Mouse (Mus musculus): ENCODE data around the gene Pxn. TPM values are rescaled to one million over a fixed set of nuclear protein-coding genes. Genes with fewer than 3 reads are reported as not detected.
"Not testable (repeated sequence)": the region's sequence is repeated elsewhere in the genome, so short reads cannot be mapped to it uniquely, and the experiment has no call there.

Gene Pxn
- total RNA-seq, 1 experiment, result 29.4 TPM

GRCm38 (mm10) chr5:115517501-115517900, 11.0 kb downstream of the Pxn start:
- in situ Hi-C loops (cut with MboI; ENCODE audit: low sequenced_read_pairs in 2 of 2, unreplicated experiment in 2 of 2), result no loop called here

GRCm38 (mm10) chr5:115518214-115518613, 11.7 kb downstream of the Pxn start:
- DNase-seq (ENCODE audit: low read depth, low spot score); H3K4me3 ChIP-seq (ENCODE audit: insufficient read depth in 1 of 2, low read depth in 1 of 2, low read length in 2 of 2, poor library complexity in 1 of 2, severe bottlenecking in 1 of 2); H3K27ac ChIP-seq (ENCODE audit: insufficient read depth, low read depth, low read length, poor library complexity, severe bottlenecking); H3K9me3 ChIP-seq (ENCODE audit: control insufficient read depth, insufficient read depth, low read depth, low read length); in situ Hi-C loops (cut with MboI; ENCODE audit: low sequenced_read_pairs in 2 of 2, unreplicated experiment in 2 of 2); H3K9ac ChIP-seq (ENCODE audit: insufficient read depth, low read depth, low read length, poor library complexity, severe bottlenecking); H3K36me3 ChIP-seq (ENCODE audit: control insufficient read depth, insufficient read depth, low read length, poor library complexity, severe bottlenecking): not testable (repeated sequence)
- H3K4me1 ChIP-seq (ENCODE audit: control insufficient read depth in 2 of 2, insufficient read depth in 2 of 2, low read length in 2 of 2, poor library complexity in 1 of 2), result peaks cover 6 to 13% of the 10 kb centered on the region in 2 experiments; a peak in 3 of 4 replicates

More at GRCm38 (mm10) chr5:115517501-115517900, 11.0 kb downstream of the Pxn start:
- H3K27ac ChIP-seq (ENCODE audit: insufficient read depth, low read depth, low read length, poor library complexity, severe bottlenecking), result no peak overlapping the region
- no peaks in the 10 kb centered on the region; the same call in 1 of the 2 replicates for H3K36me3 ChIP-seq (ENCODE audit: control insufficient read depth, insufficient read depth, low read length, poor library complexity, severe bottlenecking)
- no peak overlapping the region for H3K4me3 ChIP-seq (ENCODE audit: insufficient read depth in 1 of 2, low read depth in 1 of 2, low read length in 2 of 2, poor library complexity in 1 of 2, severe bottlenecking in 1 of 2)
- peaks cover 6 to 10% of the 10 kb centered on the region in 2 experiments; a peak in 3 of 4 replicates for H3K4me1 ChIP-seq (ENCODE audit: control insufficient read depth in 2 of 2, insufficient read depth in 2 of 2, low read length in 2 of 2, poor library complexity in 1 of 2)
- no peaks in the 10 kb centered on the region for H3K9me3 ChIP-seq (ENCODE audit: control insufficient read depth, insufficient read depth, low read depth, low read length)
- DNase-seq (ENCODE audit: low read depth, low spot score), result no peak
- TF ChIP-seq MAFK (IDR thresholded peaks at IDR 0.05; ENCODE audit: insufficient read depth, low read depth, low read length) (no peak), ZNF384 (IDR thresholded peaks at IDR 0.05; ENCODE audit: low read depth, low read length) (no peak), HCFC1 (IDR thresholded peaks at IDR 0.05; ENCODE audit: borderline replicate concordance, insufficient read depth, low read length) (no peak), ZC3H11A (IDR thresholded peaks at IDR 0.05; ENCODE audit: borderline replicate concordance, low read depth, low read length) (no peak), CHD2 (IDR thresholded peaks at IDR 0.05; ENCODE audit: low read depth, low read length) (no peak)
- H3K9ac ChIP-seq (ENCODE audit: insufficient read depth, low read depth, low read length, poor library complexity, severe bottlenecking), result no peak overlapping the region

DNA sequence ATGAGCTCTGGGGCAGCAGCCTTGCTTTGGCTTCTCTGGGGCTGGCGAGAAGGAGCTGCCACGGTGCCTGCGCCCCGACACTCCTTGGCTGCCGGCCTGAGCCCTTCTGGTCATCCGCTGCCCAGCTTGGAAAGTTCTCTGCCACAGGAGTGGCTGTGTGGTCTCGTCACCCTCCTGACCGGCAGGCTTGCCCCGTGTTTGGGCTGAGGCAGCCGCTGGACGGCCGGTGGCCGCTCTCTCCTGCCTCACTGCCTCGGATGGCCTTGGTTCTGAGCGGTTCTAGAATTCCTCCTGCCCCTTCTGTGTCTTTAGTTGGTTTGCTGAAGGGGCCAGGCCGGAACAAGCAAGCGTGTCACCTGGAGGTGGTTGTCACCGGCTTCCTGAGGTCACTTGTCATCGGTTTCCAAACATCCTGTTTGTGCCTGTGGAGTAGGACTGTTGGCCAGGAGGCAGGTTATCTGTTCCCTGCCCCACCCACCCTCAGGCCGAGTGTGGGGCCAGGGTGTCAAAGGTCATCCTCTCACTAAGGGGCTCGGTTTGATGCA, 13.9 kb downstream of the Pxn start:
- no peaks in the 10 kb centered on the region for H3K9me3 ChIP-seq (ENCODE audit: control insufficient read depth, insufficient read depth, low read depth, low read length)
- H3K27ac ChIP-seq (ENCODE audit: insufficient read depth, low read depth, low read length, poor library complexity, severe bottlenecking), result no peak overlapping the region
- TF ChIP-seq MAFK (IDR thresholded peaks at IDR 0.05; ENCODE audit: insufficient read depth, low read depth, low read length) (no peak), HCFC1 (IDR thresholded peaks at IDR 0.05; ENCODE audit: borderline replicate concordance, insufficient read depth, low read length) (no peak), ZC3H11A (IDR thresholded peaks at IDR 0.05; ENCODE audit: borderline replicate concordance, low read depth, low read length) (no peak), ZNF384 (IDR thresholded peaks at IDR 0.05; ENCODE audit: low read depth, low read length) (no peak), CHD2 (IDR thresholded peaks at IDR 0.05; ENCODE audit: low read depth, low read length) (no peak)
- H3K36me3 ChIP-seq (ENCODE audit: control insufficient read depth, insufficient read depth, low read length, poor library complexity, severe bottlenecking), result no peaks in the 10 kb centered on the region; the same call in 1 of the 2 replicates
- in situ Hi-C loops (cut with MboI; ENCODE audit: low sequenced_read_pairs in 2 of 2, unreplicated experiment in 2 of 2), result no loop called here
- no peak overlapping the region for H3K4me3 ChIP-seq (ENCODE audit: insufficient read depth in 1 of 2, low read depth in 1 of 2, low read length in 2 of 2, poor library complexity in 1 of 2, severe bottlenecking in 1 of 2)
- DNase-seq (ENCODE audit: low read depth, low spot score), result no peak
- H3K9ac ChIP-seq (ENCODE audit: insufficient read depth, low read depth, low read length, poor library complexity, severe bottlenecking), result no peak overlapping the region
- peaks cover 4 to 17% of the 10 kb centered on the region in 2 experiments; a peak in 3 of 4 replicates for H3K4me1 ChIP-seq (ENCODE audit: control insufficient read depth in 2 of 2, insufficient read depth in 2 of 2, low read length in 2 of 2, poor library complexity in 1 of 2)

DNA sequence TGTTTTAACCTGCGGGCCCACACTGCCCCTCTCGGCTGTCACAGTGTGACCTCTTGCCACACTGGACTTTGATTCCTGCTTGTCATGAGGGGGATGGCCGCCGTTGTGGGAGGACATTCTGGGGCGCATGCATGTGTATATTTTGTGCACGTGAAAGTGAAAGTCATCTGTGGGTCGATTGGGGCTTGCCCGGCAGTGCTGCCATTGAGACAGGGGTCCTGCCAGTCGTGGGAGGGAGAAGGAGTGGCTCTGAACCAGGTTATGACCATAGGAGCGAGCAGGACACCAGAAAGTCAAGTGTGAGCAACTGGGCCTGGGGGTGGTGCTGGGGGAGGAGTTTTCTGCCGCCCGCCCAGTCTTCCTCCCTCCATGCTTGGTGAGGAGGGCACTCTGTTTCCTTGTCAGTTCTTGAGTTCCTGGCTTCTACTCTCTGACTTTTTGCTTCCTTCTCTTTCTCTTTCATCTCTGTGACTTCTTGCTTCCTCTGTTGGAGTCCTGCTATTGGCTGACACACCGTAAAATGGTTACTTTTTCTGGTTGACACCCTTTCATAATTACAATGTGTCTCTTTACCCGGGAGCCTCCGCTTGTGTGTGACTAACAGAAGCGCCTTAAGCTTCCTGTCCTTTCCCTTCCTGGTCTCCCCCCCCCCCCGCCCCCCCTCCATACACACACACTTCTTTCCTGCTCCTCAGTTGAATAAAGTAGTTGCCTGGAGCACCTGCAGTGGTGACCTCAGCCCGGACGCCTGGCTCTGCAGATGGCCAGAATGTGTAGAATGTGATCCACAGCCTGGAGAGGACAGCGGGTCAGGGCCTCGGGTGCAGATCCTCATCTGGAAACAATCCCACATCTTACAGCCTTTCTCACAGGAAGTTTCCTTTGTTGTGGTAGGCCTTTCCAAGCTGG, 15.3 kb downstream of the Pxn start:
- DNase-seq (ENCODE audit: low read depth, low spot score), result no peak
- H3K9ac ChIP-seq (ENCODE audit: insufficient read depth, low read depth, low read length, poor library complexity, severe bottlenecking), result no peak overlapping the region; the same call in 1 of the 2 replicates
- in situ Hi-C loops (cut with MboI; ENCODE audit: low sequenced_read_pairs in 2 of 2, unreplicated experiment in 2 of 2), result no loop called here
- H3K4me1 ChIP-seq (ENCODE audit: control insufficient read depth in 2 of 2, insufficient read depth in 2 of 2, low read length in 2 of 2, poor library complexity in 1 of 2), result peaks cover 7 to 20% of the 10 kb centered on the region in 2 experiments
- H3K36me3 ChIP-seq (ENCODE audit: control insufficient read depth, insufficient read depth, low read length, poor library complexity, severe bottlenecking), result no peaks in the 10 kb centered on the region; the same call in 1 of the 2 replicates
- H3K27ac ChIP-seq (ENCODE audit: insufficient read depth, low read depth, low read length, poor library complexity, severe bottlenecking), result no peak overlapping the region
- no peaks in the 10 kb centered on the region for H3K9me3 ChIP-seq (ENCODE audit: control insufficient read depth, insufficient read depth, low read depth, low read length)
- H3K4me3 ChIP-seq (ENCODE audit: insufficient read depth in 1 of 2, low read depth in 1 of 2, low read length in 2 of 2, poor library complexity in 1 of 2, severe bottlenecking in 1 of 2), result no peak overlapping the region
- no peak for TF ChIP-seq ZNF384 (IDR thresholded peaks at IDR 0.05; ENCODE audit: low read depth, low read length)
- TF ChIP-seq ZC3H11A (IDR thresholded peaks at IDR 0.05; ENCODE audit: borderline replicate concordance, low read depth, low read length), result no peak
- no peak for TF ChIP-seq MAFK (IDR thresholded peaks at IDR 0.05; ENCODE audit: insufficient read depth, low read depth, low read length)
- TF ChIP-seq HCFC1 (IDR thresholded peaks at IDR 0.05; ENCODE audit: borderline replicate concordance, insufficient read depth, low read length), result no peak
- TF ChIP-seq CHD2 (IDR thresholded peaks at IDR 0.05; ENCODE audit: low read depth, low read length), result no peak
